In genomic region chr11:116854279-116854678, GRCm38 (mm10) we compare ENCODE assay signal across 9 mouse cellular contexts. TPM values are rescaled to one million over a fixed set of nuclear protein-coding genes. Genes with fewer than 3 reads are reported as not detected.
A peak's percentile ranks its signal among the peaks of the same experiment; 100 is the strongest.
DNase-seq lines count a peak whose midpoint lies in the region; ATAC-seq lines count a peak whose summit lies in the region.
"Had no signal": no experiment of that assay in that cellular context is flagged by ENCODE, and none has a peak within 500 bp of the region (broad histone marks: within the 10 kb centered on the region; RNA-seq: fewer than 3 reads in every experiment).

No protein-coding gene starts in this region.

- no peaks in the 10 kb centered on the region for H3K27me3 ChIP-seq in kidney, embryonic 14.5 days (ENCODE audit: control insufficient read depth, insufficient read depth, low read length)
- no peaks in the 10 kb centered on the region for H3K27me3 ChIP-seq in hindbrain, embryonic 15.5 days
- H3K27me3 ChIP-seq in midbrain, embryonic 15.5 days (replicated peaks): no peaks in the 10 kb centered on the region

- H3K9ac ChIP-seq in kidney, embryonic 14.5 days (ENCODE audit: low read depth, low read length): peak overlapping the region; percentile 100
- H3K9ac ChIP-seq in hindbrain, embryonic 15.5 days: peak overlapping the region; percentile 74
- peak overlapping the region; percentile 69 for H3K9ac ChIP-seq in midbrain, embryonic 15.5 days

- WGBS in kidney, embryonic 14.5 days: 38% methylated on average over 10 of the region's 10 CpGs
- WGBS in hindbrain, embryonic 15.5 days: 44% methylated on average over 10 of the region's 10 CpGs
- WGBS in midbrain, embryonic 15.5 days: 50% methylated on average over 10 of the region's 10 CpGs

- peaks cover 33% of the 10 kb centered on the region for H3K36me3 ChIP-seq in kidney, embryonic 14.5 days (ENCODE audit: control insufficient read depth, insufficient read depth, low read length)
- H3K36me3 ChIP-seq in hindbrain, embryonic 15.5 days: peaks cover 19% of the 10 kb centered on the region; the same call in 1 of the 2 replicates
- H3K36me3 ChIP-seq in midbrain, embryonic 15.5 days (replicated peaks): peaks cover 10% of the 10 kb centered on the region; the same call in 1 of the 2 replicates

- H3K4me2 ChIP-seq in kidney, embryonic 14.5 days (replicated peaks; ENCODE audit: low read depth, low read length): peak overlapping the region; percentile 59
- H3K4me2 ChIP-seq in hindbrain, embryonic 15.5 days: peak overlapping the region; percentile 57
- H3K4me2 ChIP-seq in midbrain, embryonic 15.5 days: peak overlapping the region; percentile 87

- intact Hi-C loops in left cerebral cortex, postnatal 14 days (cut with DNase I): no loop called here

- H3K4me1 ChIP-seq in kidney, embryonic 14.5 days (ENCODE audit: control insufficient read depth, insufficient read depth, low read length): peaks cover 11% of the 10 kb centered on the region; the same call in 1 of the 2 replicates
- H3K4me1 ChIP-seq in brown adipose tissue, adult 24 weeks (ENCODE audit: control insufficient read depth, insufficient read depth, insufficient read length, low read length): no peaks in the 10 kb centered on the region; the same call in 1 of the 2 replicates
- peaks cover 44% of the 10 kb centered on the region for H3K4me1 ChIP-seq in hindbrain, embryonic 15.5 days (replicated peaks)
- H3K4me1 ChIP-seq in midbrain, embryonic 15.5 days: peaks cover 36% of the 10 kb centered on the region

- DNase-seq in kidney, postnatal 10 days: no peak
- DNase-seq in left cerebral cortex, postnatal 14 days (ENCODE audit: low spot score in 2 of 2): no peak
- DNase-seq in retina, embryonic 14.5 days (ENCODE audit: low spot score): no peak
- DNase-seq in layer of hippocampus, adult 8-10 months (ENCODE audit: low spot score in 2 of 2): no peak

- H3K9me3 ChIP-seq in kidney, embryonic 14.5 days (ENCODE audit: control insufficient read depth, low read length): no peaks in the 10 kb centered on the region
- no peaks in the 10 kb centered on the region for H3K9me3 ChIP-seq in hindbrain, embryonic 15.5 days
- H3K9me3 ChIP-seq in midbrain, embryonic 15.5 days: no peaks in the 10 kb centered on the region

- peak overlapping the region; percentile 98 for H3K4me3 ChIP-seq in kidney, embryonic 14.5 days (ENCODE audit: low read length)
- H3K4me3 ChIP-seq in brown adipose tissue, adult 24 weeks (ENCODE audit: insufficient read depth, low read depth, low read length): peak overlapping the region; percentile 83
- peak overlapping the region; percentile 99 for H3K4me3 ChIP-seq in hindbrain, embryonic 15.5 days
- peak overlapping the region; percentile 71 for H3K4me3 ChIP-seq in midbrain, embryonic 15.5 days

- ATAC-seq in kidney, embryonic 14.5 days (ENCODE audit: low FRiP score, low TSS enrichment): no peak
- no peak for ATAC-seq in hindbrain, embryonic 15.5 days (ENCODE audit: low FRiP score, low read depth)
- ATAC-seq in midbrain, embryonic 15.5 days (replicated peaks): no peak

- no peak overlapping the region; the same call in 1 of the 2 replicates for H3K27ac ChIP-seq in kidney, embryonic 14.5 days (ENCODE audit: low read depth, low read length)
- H3K27ac ChIP-seq in brown adipose tissue, adult 24 weeks (replicated peaks; ENCODE audit: low read depth, low read length): peak overlapping the region; percentile 64; the same call in 1 of the 2 replicates
- H3K27ac ChIP-seq in hindbrain, embryonic 15.5 days (replicated peaks): peak overlapping the region; percentile 97; the same call in 1 of the 2 replicates
- H3K27ac ChIP-seq in midbrain, embryonic 15.5 days: peak overlapping the region; percentile 97; the same call in 1 of the 2 replicates

RNA-seq across cellular contexts. Expression of gene Srsf2, which starts 1.4 kb away (rescaled TPM):
- 981 and 1,041 TPM in 2 replicates for polyA plus RNA-seq in kidney, embryonic 14.5 days (2014; fragmentation: Nextera tagmentation; extraction: Ambion mirVana)
- 98.3 and 130 TPM in 2 replicates for polyA plus RNA-seq in brown adipose tissue, adult 24 weeks (2012; ENCODE audit: insufficient read depth, insufficient read length, missing spikeins)
- 535 and 549 TPM in 2 replicates for polyA plus RNA-seq in hindbrain, embryonic 15.5 days (2015; fragmentation: Nextera tagmentation; extraction: Ambion mirVana)
- polyA plus RNA-seq in midbrain, embryonic 15.5 days (2015; fragmentation: Nextera tagmentation; extraction: Ambion mirVana): 535 and 551 TPM in 2 replicates
- total RNA-seq in left cerebral cortex, postnatal 14 days (2021): 100 to 1,000 TPM; 161 to 168 TPM
- total RNA-seq in layer of hippocampus, adult 8-10 months (2022): 100 to 1,000 TPM; 177 to 189 (median 181) TPM

RNA-seq across cellular contexts. Expression of gene Mfsd11, which starts 2.0 kb away (rescaled TPM):
- 24.9 and 35.0 TPM in 2 replicates for polyA plus RNA-seq in kidney, embryonic 14.5 days (2014; fragmentation: Nextera tagmentation; extraction: Ambion mirVana)
- polyA plus RNA-seq in brown adipose tissue, adult 24 weeks (2012; ENCODE audit: insufficient read depth, insufficient read length, missing spikeins): 21.0 and 27.5 TPM in 2 replicates
- polyA plus RNA-seq in hindbrain, embryonic 15.5 days (2015; fragmentation: Nextera tagmentation; extraction: Ambion mirVana): 52.6 and 56.3 TPM in 2 replicates
- 51.5 and 51.8 TPM in 2 replicates for polyA plus RNA-seq in midbrain, embryonic 15.5 days (2015; fragmentation: Nextera tagmentation; extraction: Ambion mirVana)
- 10 to 100 TPM; 36.9 to 45.9 TPM for total RNA-seq in left cerebral cortex, postnatal 14 days (2021)
- total RNA-seq in layer of hippocampus, adult 8-10 months (2022): 10 to 100 TPM; 47.2 to 58.6 (median 51.2) TPM

RNA-seq across cellular contexts. Expression of gene Jmjd6, which starts 11.0 kb away (rescaled TPM):
- 68.6 and 72.7 TPM in 2 replicates for polyA plus RNA-seq in kidney, embryonic 14.5 days (2014; fragmentation: Nextera tagmentation; extraction: Ambion mirVana)
- polyA plus RNA-seq in brown adipose tissue, adult 24 weeks (2012; ENCODE audit: insufficient read depth, insufficient read length, missing spikeins): 20.9 and 33.7 TPM in 2 replicates
- polyA plus RNA-seq in hindbrain, embryonic 15.5 days (2015; fragmentation: Nextera tagmentation; extraction: Ambion mirVana): 70.2 and 72.4 TPM in 2 replicates
- 73.8 and 75.1 TPM in 2 replicates for polyA plus RNA-seq in midbrain, embryonic 15.5 days (2015; fragmentation: Nextera tagmentation; extraction: Ambion mirVana)
- 10 to 100 TPM; 25.4 to 30.2 TPM for total RNA-seq in left cerebral cortex, postnatal 14 days (2021)
- total RNA-seq in layer of hippocampus, adult 8-10 months (2022): 10 to 100 TPM; 29.1 to 36.5 (median 32.4) TPM

RNA-seq across cellular contexts. Expression of gene Mettl23, which starts 11.2 kb away (rescaled TPM):
- 56.5 and 64.6 TPM in 2 replicates for polyA plus RNA-seq in kidney, embryonic 14.5 days (2014; fragmentation: Nextera tagmentation; extraction: Ambion mirVana)
- 70.4 and 80.7 TPM in 2 replicates for polyA plus RNA-seq in brown adipose tissue, adult 24 weeks (2012; ENCODE audit: insufficient read depth, insufficient read length, missing spikeins)
- 62.1 and 65.0 TPM in 2 replicates for polyA plus RNA-seq in hindbrain, embryonic 15.5 days (2015; fragmentation: Nextera tagmentation; extraction: Ambion mirVana)
- polyA plus RNA-seq in midbrain, embryonic 15.5 days (2015; fragmentation: Nextera tagmentation; extraction: Ambion mirVana): 63.9 and 64.6 TPM in 2 replicates
- 10 to 100 TPM; 25.8 to 28.4 TPM for total RNA-seq in left cerebral cortex, postnatal 14 days (2021)
- total RNA-seq in layer of hippocampus, adult 8-10 months (2022): 10 to 100 TPM; 23.0 to 33.2 (median 28.8) TPM

RNA-seq across cellular contexts. Expression of gene Mxra7, which starts 26.4 kb away (rescaled TPM):
- 11.1 and 16.0 TPM in 2 replicates for polyA plus RNA-seq in kidney, embryonic 14.5 days (2014; fragmentation: Nextera tagmentation; extraction: Ambion mirVana)
- polyA plus RNA-seq in brown adipose tissue, adult 24 weeks (2012; ENCODE audit: insufficient read depth, insufficient read length, missing spikeins): 6.6 and 6.9 TPM in 2 replicates
- 41.5 and 42.8 TPM in 2 replicates for polyA plus RNA-seq in hindbrain, embryonic 15.5 days (2015; fragmentation: Nextera tagmentation; extraction: Ambion mirVana)
- polyA plus RNA-seq in midbrain, embryonic 15.5 days (2015; fragmentation: Nextera tagmentation; extraction: Ambion mirVana): 25.1 and 26.9 TPM in 2 replicates
- total RNA-seq in left cerebral cortex, postnatal 14 days (2021): 10 to 100 TPM; 14.9 to 15.9 TPM
- 10 to 100 TPM; 18.6 to 22.1 (median 20.0) TPM for total RNA-seq in layer of hippocampus, adult 8-10 months (2022)
- total RNA-seq: monocyte, adult 5-6 weeks had no signal
